Mouse (Mus musculus) monocyte, adult 2 months (primary cell): ENCODE results near the gene Hdac10.

Source experiments
- DNase-seq, 2 experiments: peaks; one replicate each; pipeline ENCODE4 v3.0.0; 2022; ENCODE audit warnings: low spot score in 2 of 2, low read depth in 1 of 2

Gene Hdac10

DNA sequence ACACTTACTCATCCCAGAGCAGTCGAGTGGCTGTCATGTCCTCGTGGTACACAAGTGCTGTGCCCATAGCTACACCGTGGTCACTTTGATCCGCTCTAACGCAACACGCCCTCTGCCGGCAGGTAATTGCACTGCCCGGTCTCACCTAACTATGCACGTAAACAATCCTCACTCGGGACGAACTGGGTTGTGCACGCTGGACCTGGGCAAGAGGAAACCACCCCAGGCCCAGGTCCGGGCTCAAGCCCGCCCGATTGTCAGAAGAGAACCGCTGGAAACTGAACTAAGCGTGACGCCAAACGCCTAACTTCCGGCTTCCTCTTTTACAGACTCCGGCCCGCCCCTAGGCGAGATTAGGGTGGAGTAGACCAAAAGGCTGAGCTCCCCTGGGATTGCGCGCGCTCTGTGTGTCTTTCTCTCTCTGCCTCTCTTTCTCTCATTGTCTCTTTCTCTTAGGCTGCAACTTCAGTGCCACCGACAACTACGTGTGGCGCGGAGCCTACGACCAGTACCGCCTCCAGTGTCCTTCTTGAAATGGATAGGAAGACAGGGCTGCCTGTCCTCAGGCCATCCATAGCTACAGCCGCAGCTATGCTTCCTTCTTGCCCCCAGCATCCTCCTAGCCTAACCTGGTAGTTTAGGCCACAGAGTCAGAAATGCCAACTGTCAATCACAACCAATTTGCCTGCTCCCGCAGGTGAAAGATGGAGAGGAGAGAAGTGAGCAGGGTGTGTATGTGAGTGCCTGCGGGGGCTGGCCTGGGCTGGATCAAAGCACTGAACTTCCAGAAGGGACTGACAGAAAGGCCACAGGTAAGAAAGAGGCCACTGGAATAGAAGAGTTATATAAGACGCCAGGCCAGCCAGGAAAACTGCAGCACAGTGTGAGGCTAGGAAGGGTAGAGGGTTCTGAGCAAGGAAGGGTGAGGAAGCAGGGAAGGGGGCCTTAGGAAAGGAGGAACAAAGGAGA is at the start of gene Hdac10:
TSS of gene Hdac10 (minus strand) at position 319 of the 969 bp plus-strand sequence.
- DNase-seq = peak; percentile 48 to 72

DNA sequence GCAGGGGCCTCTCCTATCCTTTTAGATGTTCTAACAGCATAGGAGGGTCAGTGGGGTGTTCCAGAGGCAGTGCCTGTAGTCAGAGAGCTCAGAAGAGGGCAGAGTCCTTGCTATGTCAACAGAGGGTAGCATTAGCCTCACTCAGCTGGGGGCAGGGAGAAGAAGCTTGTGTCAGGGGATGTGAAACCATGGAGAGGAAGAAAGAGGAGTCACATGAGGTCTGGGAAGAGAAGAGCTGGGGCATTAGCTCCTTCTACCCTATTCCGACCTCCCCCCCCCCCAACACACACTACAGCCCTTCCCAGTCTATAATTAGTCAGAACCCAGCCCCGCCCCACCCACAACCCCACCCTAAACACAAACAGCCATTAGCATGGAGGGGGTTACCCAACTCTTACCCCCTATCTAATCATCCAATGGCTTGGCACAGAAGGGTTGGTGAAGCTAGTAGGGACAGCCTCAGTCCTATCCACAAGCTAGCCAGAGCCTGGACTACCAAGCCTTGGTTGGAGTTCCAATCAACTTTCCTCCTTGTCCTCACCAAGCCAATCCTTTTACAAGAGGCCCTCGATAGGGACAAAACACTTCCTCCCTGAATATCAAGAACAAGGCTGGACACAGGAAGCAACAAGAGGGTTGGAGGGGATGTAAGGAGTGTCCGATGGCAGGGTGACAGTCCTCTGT is 49.2 kb upstream of the Hdac10 start:
- peak; percentile 64 to 67 for DNase-seq

DNA sequence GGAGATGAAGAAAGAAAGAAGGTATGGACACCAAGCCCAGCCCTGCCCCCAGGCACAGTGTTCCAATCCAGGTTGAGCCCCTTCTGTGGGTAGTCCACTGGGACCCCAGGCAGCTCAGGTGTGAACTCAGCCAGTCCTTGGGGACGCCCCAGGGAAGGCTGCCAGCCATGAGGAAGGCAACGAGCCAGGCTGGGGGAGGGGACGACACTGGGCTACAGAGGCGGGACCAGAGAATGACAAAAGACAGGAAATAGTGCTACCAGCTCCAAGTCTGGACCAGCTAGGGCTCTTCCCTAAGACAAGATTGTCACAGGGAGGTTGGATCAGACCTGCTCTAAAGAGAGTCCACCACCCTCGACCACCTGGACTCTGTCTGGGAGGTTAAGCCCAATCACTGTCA is 48.6 kb upstream of the Hdac10 start:
- peak in 1 of 2 experiments; percentile 64 for DNase-seq

- DNase-seq = no peak
Measured at GRCm38 (mm10) chr15:89175411-89176155, 47.1 kb upstream of the Hdac10 start.

- no peak for DNase-seq
Measured at GRCm38 (mm10) chr15:89174889-89175339, 46.4 kb upstream of the Hdac10 start.

DNA sequence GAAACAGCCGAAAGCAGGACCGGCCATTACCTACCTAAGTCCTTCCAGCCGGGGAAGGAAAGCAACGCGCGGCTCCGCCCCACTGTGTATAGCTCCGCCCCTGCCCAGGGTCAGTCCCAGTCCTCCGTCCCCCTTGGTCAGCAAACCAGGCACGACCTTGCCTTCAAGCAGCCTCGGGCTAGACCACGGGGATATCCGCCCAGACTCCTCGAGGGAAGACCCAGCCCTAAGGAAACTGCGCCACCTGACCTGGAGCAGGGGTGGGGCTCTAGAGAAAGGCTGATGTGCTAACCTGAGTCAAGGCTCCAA is 45.4 kb upstream of the Hdac10 start:
- no peak for DNase-seq

DNA sequence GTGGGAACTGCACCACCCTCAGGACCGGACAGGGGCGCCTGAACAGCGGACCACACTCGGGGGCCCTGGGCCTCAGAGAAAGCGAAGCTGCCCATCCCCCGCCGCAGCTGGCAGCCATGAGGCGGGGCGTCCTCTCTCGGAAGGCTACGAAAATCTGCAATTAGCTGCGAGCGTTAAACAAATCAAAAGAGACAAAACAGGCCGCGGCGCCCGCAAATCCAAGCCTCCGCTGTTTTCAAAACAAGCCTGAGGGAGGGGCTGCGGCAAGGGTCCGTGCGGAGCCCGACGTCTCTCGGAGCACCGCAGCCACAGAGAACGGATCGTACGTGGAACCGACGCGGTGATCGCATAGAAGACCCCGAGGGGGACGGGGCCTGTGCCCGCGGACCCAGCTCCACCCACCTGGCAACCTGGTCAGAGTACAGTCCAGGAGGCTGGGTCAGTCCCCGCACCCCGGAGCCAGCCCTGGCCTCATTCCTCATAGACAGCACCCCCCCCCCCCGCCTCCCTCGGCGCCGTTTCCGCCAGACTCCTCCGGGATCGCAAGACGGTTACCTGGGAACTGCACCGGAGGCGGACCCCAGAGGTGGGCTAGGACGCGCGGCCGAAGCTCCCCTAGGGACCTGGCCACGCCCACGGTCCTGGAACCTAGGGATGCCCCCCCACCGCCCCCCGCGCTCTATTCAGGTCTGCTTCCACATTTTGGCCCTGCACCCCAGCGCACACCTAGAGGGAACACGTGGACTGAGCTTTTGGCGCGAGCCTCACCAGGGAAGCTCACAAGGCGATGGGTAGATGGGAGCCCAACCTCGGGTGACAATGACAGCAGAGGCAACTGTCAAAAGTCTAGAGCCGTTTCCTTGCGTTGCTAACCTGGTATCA is 44.8 kb upstream of the Hdac10 start:
- DNase-seq = no peak

DNA sequence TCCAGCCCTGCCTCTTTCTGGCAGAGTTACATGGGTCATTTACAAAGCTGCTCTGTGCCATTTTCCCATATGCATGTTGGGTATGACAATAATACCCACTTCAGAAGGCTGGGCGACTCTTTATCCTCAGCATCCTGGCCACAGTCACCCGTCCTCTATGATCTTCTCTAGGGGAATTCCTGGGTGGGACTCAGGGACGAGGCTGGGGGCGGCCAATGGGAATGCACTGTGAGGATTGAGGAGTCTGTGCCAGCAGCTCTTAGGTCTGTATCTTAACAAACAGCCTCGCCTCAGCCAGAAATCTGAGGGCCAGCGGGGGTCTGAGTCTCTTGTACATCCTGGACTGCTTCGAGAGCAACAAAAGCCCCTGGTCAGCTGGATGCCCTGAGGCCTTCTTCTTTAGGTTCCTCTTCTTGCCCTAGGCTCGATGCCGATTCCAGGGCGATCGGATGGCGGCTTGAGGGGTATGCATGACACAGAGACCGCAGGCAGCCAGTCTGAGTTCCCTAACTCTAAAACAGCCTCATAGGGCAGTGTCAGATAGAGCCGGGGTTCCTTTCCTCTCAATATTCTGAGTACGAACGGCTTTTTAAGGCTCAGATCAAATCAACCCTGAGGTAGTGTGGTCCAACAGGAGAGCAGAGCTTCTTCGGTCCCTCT is 43.9 kb upstream of the Hdac10 start:
- DNase-seq = no peak

GRCm38 (mm10) chr15:89171526-89172051 is 43.1 kb upstream of the Hdac10 start:
- no peak for DNase-seq

- no peak for DNase-seq
Measured at GRCm38 (mm10) chr15:89170102-89170501, 41.6 kb upstream of the Hdac10 start.

GRCm38 (mm10) chr15:89169431-89169830 is 40.9 kb upstream of the Hdac10 start:
- no peak for DNase-seq

DNA sequence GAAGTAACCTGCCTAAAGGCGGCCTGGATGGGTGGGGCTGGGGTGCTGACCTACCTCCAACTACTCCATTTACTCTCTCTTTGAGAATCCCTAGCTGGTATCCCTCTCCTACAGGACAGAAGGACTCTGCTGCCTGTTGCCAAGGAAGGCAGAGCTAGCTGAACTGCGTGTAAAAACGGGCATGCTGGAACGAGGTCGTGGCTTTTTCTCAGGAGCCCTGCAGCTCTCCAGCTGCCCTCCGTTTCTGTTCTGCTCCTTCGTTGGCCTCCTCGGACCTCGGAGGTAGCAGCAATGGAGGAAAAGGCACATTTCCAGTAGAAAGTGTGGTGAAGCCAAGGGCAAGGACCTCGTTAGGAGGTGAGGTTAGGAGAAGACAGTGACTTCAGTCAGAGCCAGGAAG is 40.4 kb upstream of the Hdac10 start:
- no peak for DNase-seq

DNA sequence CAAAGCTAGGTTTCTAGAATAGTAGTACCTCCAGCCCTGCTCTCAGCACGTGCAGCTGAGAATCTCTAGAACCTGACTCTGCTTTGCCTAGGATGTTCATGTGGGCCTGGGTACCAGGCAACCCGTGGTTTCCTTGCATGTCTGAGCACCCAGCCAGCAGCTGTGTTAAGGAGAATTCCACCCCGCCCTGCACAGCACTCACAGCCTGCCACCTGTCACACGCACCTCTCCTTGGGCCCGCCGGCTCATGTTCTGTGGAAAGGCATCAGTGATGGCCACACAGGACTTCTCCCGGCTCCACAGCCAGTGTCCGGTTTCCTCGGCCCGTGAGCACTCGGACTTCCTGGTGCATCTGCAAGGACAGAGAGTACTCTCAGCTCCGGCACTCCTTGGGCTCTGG is 37.0 kb upstream of the Hdac10 start:
- no peak for DNase-seq

DNA sequence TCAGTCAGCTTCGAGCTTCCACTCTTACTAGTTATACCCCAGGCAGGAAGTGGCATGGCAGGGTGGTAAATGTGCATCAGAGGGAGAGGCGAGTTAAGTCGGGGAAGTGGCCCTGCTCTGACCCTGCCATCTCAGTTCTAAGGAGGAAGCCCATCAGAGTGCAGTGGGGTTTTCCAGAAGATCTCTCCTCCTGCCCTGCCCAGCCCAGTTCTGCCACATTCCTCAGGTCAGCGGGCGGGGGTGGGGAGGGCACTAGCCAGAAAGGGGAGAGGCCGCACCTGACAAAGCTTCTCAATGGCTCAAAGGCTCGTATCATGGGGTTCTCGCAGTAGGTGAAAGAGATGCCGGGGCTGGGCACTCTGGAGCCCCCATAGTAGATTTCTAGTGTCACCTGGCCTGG is 32.9 kb upstream of the Hdac10 start:
- no peak for DNase-seq

GRCm38 (mm10) chr15:89158516-89158915 is 30.0 kb upstream of the Hdac10 start:
- no peak for DNase-seq

- DNase-seq = peak in 1 of 2 experiments; percentile 45
Measured at GRCm38 (mm10) chr15:89157954-89158353, 29.5 kb upstream of the Hdac10 start.

GRCm38 (mm10) chr15:89152312-89152711 is 23.8 kb upstream of the Hdac10 start:
- no peak for DNase-seq

GRCm38 (mm10) chr15:89150041-89150390 is 21.5 kb upstream of the Hdac10 start:
- no peak for DNase-seq

GRCm38 (mm10) chr15:89149271-89150040 is 21.0 kb upstream of the Hdac10 start, which contains the start of gene Mapk11:
Mapk11 (minus strand) TSS chr15:89149628.
- no peak for DNase-seq
